8 mouse cellular contexts compared by ENCODE assay signal in the genomic region with DNA sequence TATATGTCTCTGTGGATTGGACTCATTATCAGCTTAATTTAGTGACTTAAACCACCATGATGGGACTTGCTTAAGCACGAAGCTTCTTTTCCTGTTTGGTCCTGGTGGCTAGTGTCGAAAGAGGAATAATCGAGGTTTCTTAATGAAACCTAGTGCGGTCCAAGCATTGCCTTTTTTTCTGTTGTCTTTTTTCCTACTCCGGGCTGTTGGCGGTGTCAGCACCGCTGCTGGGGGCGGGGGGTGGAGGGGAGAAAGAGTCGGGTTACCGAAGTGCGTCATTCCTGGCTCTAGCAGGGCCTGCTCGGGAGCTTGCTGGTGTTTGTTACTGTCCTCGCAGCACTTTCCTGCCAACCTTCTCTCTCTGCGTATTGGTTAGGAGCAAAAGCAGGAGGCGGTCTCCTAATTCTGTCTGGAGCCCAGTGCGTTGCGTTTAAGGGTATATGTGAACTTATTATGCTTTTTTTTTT. TPM values are rescaled to one million over a fixed set of nuclear protein-coding genes. Genes with fewer than 3 reads are reported as not detected.
DNase-seq lines count a peak whose midpoint lies in the region; ATAC-seq and TF ChIP-seq lines count a peak whose summit lies in the region.

No protein-coding gene starts in this region.

- H3K27me3 ChIP-seq in forebrain, embryonic 15.5 days = no peaks in the 10 kb centered on the region
- H3K27me3 ChIP-seq in lung, embryonic 14.5 days (ENCODE audit: insufficient read depth, low read length) = no peaks in the 10 kb centered on the region
- no peaks in the 10 kb centered on the region for H3K27me3 ChIP-seq in thymus, adult 2 months (ENCODE audit: control insufficient read depth, insufficient read depth, low read length)

- ATAC-seq in forebrain, embryonic 15.5 days (replicated peaks) = peak; percentile 55
- peak; percentile 80 for ATAC-seq in lung, embryonic 14.5 days (ENCODE audit: insufficient read depth)

- peak overlapping the region; percentile 55 for H3K9ac ChIP-seq in forebrain, embryonic 15.5 days (replicated peaks)
- peak overlapping the region; percentile 75 for H3K9ac ChIP-seq in lung, embryonic 14.5 days

- 26% methylated on average over 17 of the region's 17 CpGs for WGBS in forebrain, embryonic 15.5 days
- WGBS in lung, embryonic 14.5 days = 6% methylated on average over 17 of the region's 17 CpGs
- WGBS in olfactory bulb, adult 2 months = 12% methylated on average over 17 of the region's 17 CpGs
- WGBS in thymus, adult 2 months = under 1% methylated on average over 17 of the region's 17 CpGs

- H3K4me3 ChIP-seq in forebrain, embryonic 15.5 days = peak overlapping the region; percentile 63
- peak overlapping the region; percentile 63 for H3K4me3 ChIP-seq in layer of hippocampus, adult 2 months
- H3K4me3 ChIP-seq in lung, embryonic 14.5 days (ENCODE audit: low read depth, low read length) = peak overlapping the region; percentile 51
- peak overlapping the region; percentile 54 for H3K4me3 ChIP-seq in olfactory bulb, adult 2 months (ENCODE audit: insufficient read depth, low read depth, low read length)
- H3K4me3 ChIP-seq in thymus, adult 2 months (ENCODE audit: control insufficient read depth, insufficient read depth, low read length) = peak overlapping the region; percentile 94

- peaks cover 12% of the 10 kb centered on the region; the same call in 1 of the 2 replicates for H3K4me1 ChIP-seq in forebrain, embryonic 15.5 days
- H3K4me1 ChIP-seq in lung, embryonic 14.5 days (ENCODE audit: insufficient read depth) = no peaks in the 10 kb centered on the region
- peaks cover 2% of the 10 kb centered on the region for H3K4me1 ChIP-seq in olfactory bulb, adult 2 months (ENCODE audit: control insufficient read depth, insufficient read depth, low read length)
- peaks cover 10% of the 10 kb centered on the region for H3K4me1 ChIP-seq in thymus, adult 2 months (replicated peaks; ENCODE audit: control insufficient read depth, insufficient read depth, low read length)

- H3K4me2 ChIP-seq in forebrain, embryonic 15.5 days (replicated peaks) = peak overlapping the region; percentile 42
- peak overlapping the region; percentile 62 for H3K4me2 ChIP-seq in lung, embryonic 14.5 days

- H3K27ac ChIP-seq in forebrain, embryonic 15.5 days (replicated peaks) = peak overlapping the region; percentile 99
- peak overlapping the region; percentile 89 for H3K27ac ChIP-seq in layer of hippocampus, adult 2 months
- H3K27ac ChIP-seq in lung, embryonic 14.5 days (ENCODE audit: low read depth) = peak overlapping the region; percentile 100
- peak overlapping the region; percentile 76 for H3K27ac ChIP-seq in olfactory bulb, adult 2 months (ENCODE audit: insufficient read depth, low read depth, low read length)
- peak overlapping the region; percentile 95 for H3K27ac ChIP-seq in thymus, adult 2 months (ENCODE audit: control insufficient read depth, insufficient read depth, low read length)

- no peak for TF ChIP-seq CTCF in layer of hippocampus, adult 2 months (conservative IDR thresholded peaks at IDR 0.05)
- no peak for TF ChIP-seq CTCF in lung, embryonic 14.5 days (IDR thresholded peaks at IDR 0.05; ENCODE audit: low read depth)
- TF ChIP-seq CTCF in olfactory bulb, adult 2 months (IDR thresholded peaks at IDR 0.05; ENCODE audit: insufficient read depth, low read depth, low read length) = no peak
- no peak for TF ChIP-seq CTCF in thymus, adult 2 months (IDR thresholded peaks at IDR 0.05; ENCODE audit: borderline replicate concordance, control insufficient read depth, extremely low read depth, insufficient read depth, low read length, poor library complexity)

- TF ChIP-seq POLR2A in olfactory bulb, adult 2 months (IDR thresholded peaks at IDR 0.05; ENCODE audit: insufficient read depth, low read depth, low read length) = no peak
- TF ChIP-seq POLR2A in thymus, adult 2 months (IDR thresholded peaks at IDR 0.05; ENCODE audit: control insufficient read depth, extremely low read depth, insufficient read depth, low read length, poor library complexity) = peak; percentile 47; the same call in 1 of the 2 replicates

- DNase-seq in ES-CJ7 (ENCODE audit: low read depth, low spot score) = peak; percentile 79
- DNase-seq in cerebellum, adult 11-12 months = peak; percentile 85
- peak; percentile 79 to 81 for DNase-seq in heart, postnatal 14 days
- peak; percentile 70 to 80 for DNase-seq in layer of hippocampus, adult 2 months (ENCODE audit: low spot score in 2 of 2)
- peak; percentile 89 for DNase-seq in lung, embryonic 14.5 days
- DNase-seq in thymus, adult 2 months = peak; percentile 51

- no peaks in the 10 kb centered on the region for H3K36me3 ChIP-seq in forebrain, embryonic 15.5 days
- H3K36me3 ChIP-seq in lung, embryonic 14.5 days (ENCODE audit: insufficient read depth) = no peaks in the 10 kb centered on the region
- H3K36me3 ChIP-seq in thymus, adult 2 months (ENCODE audit: control insufficient read depth, insufficient read depth, low read length) = no peaks in the 10 kb centered on the region

- no peaks in the 10 kb centered on the region for H3K9me3 ChIP-seq in forebrain, embryonic 15.5 days
- no peaks in the 10 kb centered on the region for H3K9me3 ChIP-seq in lung, embryonic 14.5 days (ENCODE audit: low read depth, low read length)

- intact Hi-C loops in heart, postnatal 14 days (cut with DNase I) = loop anchor here (5.0 kb wide), 1 partner anchor 40 kb away; no protein-coding TSS in a partner anchor

RNA-seq across cellular contexts. Expression of a gene that starts 2.8 kb away (rescaled TPM):
- polyA plus RNA-seq in forebrain, embryonic 15.5 days (2015; fragmentation: Nextera tagmentation; extraction: Ambion mirVana) = 31.4 and 33.0 TPM in 2 replicates
- 10 to 100 TPM; 54.3 to 57.3 TPM for total RNA-seq in heart, postnatal 14 days (2021)
- total RNA-seq in layer of hippocampus, adult 2 months (2021) = 10 to 100 TPM; 49.6 to 53.4 TPM
- 64.3 and 69.7 TPM in 2 replicates for polyA plus RNA-seq in lung, embryonic 14.5 days (2014; fragmentation: Nextera tagmentation; extraction: Ambion mirVana)
- 52.1 and 183 TPM in 2 replicates for polyA plus RNA-seq in olfactory bulb, adult 2 months (2012; ENCODE audit: insufficient read depth, insufficient read length, low replicate concordance, missing spikeins)
- polyA plus RNA-seq in thymus, adult 2 months (2012; rRNA removed) = 19.9 and 23.0 TPM in 2 replicates

Comparison
In these comparisons a context has a peak if more than half of its experiments do, and no peak if none do; other contexts are left out.
1. Peak in every context shown above with its lines: DNase-seq, ATAC-seq, H3K4me3 ChIP-seq and H3K27ac ChIP-seq.